Mouse (Mus musculus): ENCODE measurements at regions not wholly inside any gene's neighbourhood (a gene's known extent, or its start where the extent isn't known, plus 50 kb on each side); places are given as distances from the start of the nearest gene placed in this dataset.
A peak's percentile ranks its signal among the peaks of the same experiment; 100 is the strongest.
"Not testable (repeated sequence)": the region's sequence is repeated elsewhere in the genome, so short reads cannot be mapped to it uniquely, and the experiment has no call there.

DNA sequence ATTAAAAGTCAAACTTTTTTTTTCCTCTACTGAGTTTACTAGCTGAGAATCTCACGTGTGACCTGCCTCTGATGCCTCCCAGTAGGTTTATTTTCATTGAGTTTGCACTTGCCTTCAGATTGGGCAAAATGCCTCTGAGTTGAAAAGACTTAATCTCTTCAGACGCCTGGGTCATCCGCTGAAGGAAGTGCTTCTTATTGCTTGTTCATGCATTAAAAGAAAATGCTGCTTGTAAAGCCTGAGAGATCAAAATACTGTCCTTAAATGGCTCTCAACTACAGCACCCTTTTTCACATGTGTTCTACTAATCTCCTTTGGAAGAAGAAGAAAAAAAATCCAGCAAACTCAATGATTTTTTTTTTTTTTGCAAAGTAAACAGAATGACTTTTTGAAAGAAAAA is 351.5 kb downstream of the Kcnh5 start:
- no peak for ATAC-seq
- Histone ChIP-seq H3K9me3 (no peaks in the 10 kb centered on the region), H3K4me2 (replicated peaks) (no peak overlapping the region), H3K4me3 (replicated peaks) (no peak overlapping the region), H3K4me1 (replicated peaks) (no peaks in the 10 kb centered on the region), H3K36me3 (no peaks in the 10 kb centered on the region), H3K27ac (no peak overlapping the region), H3K27me3 (no peaks in the 10 kb centered on the region), H3K9ac (replicated peaks) (no peak overlapping the region)
- WGBS = 18% methylated on average over 3 of the region's 3 CpGs

DNA sequence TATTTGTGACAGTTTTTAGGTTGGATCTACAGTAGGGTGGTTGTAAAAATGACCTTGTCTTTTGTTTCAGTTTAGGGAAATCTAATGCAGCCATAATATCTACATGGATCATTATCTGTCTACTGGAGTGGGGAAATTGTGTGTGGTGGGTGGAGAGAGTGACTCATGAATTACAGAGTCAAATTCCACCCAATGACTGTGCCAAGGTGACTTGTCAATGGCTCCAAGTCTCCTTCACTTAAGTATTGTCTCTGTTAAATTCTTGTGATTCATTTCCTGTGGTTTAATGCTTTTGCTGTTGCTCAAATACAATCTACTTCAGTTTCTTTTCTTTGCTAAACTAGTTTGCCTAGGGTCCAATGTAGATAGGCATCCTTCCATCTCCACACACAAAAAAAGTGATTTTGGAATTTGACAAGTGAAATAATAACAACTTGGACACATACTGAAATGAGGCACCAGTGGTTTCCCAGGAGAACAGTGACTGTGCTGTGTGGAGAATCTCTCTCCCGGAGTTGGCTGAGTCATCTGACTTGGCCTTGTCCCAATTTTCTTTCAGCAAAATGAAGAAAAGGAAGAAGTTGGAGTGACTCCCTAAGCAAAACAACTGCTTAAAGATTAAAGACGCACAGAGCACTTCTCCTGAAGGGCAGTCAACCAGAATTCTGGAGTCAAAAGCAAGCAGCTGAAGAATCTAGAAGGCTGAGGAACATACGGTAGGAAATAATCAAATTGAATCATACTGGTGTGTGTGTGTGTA is 352.2 kb downstream of the Kcnh5 start:
- Histone ChIP-seq H3K27me3 (no peaks in the 10 kb centered on the region), H3K36me3 (no peaks in the 10 kb centered on the region), H3K4me3 (replicated peaks) (no peak overlapping the region), H3K4me2 (replicated peaks) (no peak overlapping the region), H3K9me3 (no peaks in the 10 kb centered on the region), H3K27ac (no peak overlapping the region), H3K9ac (replicated peaks) (no peak overlapping the region), H3K4me1 (replicated peaks) (no peaks in the 10 kb centered on the region)
- ATAC-seq = no peak
- 57% methylated on average over 3 of the region's 3 CpGs for WGBS

DNA sequence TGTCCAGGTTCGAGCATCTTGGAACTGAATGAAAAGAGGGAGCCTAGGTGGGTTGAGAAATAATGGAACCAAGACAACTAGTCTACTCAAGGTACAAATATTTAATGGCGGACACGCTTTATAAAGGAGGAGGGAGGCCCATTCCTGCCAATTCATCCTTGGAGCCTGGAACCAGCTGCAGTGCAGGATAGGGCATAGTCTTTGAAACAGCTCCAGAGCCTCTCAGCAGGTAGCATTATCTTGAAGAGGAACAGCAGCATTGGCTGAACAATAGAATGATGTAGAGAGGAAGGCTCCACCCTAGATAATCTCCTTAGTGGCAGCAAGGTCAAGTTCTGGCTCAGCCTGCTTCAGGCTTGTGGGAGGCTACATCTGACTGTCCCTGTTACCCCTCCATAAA is 361.0 kb downstream of the Kcnh5 start:
- H3K4me3 ChIP-seq (replicated peaks); H3K4me2 ChIP-seq (replicated peaks); H3K9ac ChIP-seq (replicated peaks); H3K9me3 ChIP-seq; H3K27ac ChIP-seq; ATAC-seq; H3K4me1 ChIP-seq (replicated peaks); H3K27me3 ChIP-seq; H3K36me3 ChIP-seq: not testable (repeated sequence)
- WGBS = 81% methylated on average over 3 of the region's 3 CpGs

DNA sequence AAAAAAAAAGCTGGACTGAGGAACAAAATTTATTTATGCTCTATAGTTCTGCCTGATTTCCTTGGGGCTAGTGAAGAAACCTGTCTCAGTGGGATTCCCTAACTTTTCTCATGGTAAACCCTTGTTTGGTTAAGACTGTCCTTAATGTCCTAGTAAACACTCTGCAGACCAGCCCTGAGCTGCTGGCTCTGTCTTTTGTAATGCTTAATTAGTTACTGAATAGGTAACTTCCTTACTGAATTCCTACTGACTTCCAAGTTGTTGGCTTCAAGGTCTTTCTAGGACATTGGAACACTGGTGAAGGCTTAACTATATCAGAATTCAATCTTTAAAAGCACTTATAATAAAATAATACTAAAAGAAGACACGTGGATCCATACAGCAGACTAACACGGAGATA is 368.6 kb downstream of the Kcnh5 start:
- 89% methylated on average over 2 of the region's 2 CpGs for WGBS

DNA sequence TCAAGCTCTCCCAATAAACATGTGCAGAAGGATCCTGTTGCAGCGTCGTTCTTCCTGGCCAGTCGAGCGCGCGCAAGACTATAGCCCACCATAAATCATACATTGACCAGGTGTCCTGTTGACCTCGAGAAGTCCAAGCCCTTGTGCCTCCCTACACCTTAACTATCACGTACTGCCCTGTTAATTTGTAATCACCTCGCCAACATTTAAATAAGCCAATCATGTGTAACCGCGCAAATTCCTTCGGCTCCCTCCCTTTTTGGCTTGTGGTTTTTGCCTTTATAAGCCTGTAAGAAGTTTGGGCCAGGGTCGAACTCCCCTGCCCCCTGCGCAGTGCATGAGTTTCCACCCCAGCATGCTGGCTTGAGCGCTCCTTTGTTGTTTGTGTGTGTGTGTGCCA is 369.2 kb downstream of the Kcnh5 start:
- not testable (repeated sequence) for H3K4me2 ChIP-seq (replicated peaks); H3K9ac ChIP-seq (replicated peaks); H3K9me3 ChIP-seq; ATAC-seq; H3K36me3 ChIP-seq; H3K4me3 ChIP-seq (replicated peaks); H3K27ac ChIP-seq; H3K27me3 ChIP-seq; H3K4me1 ChIP-seq (replicated peaks)
- 96% methylated on average over 15 of the region's 15 CpGs for WGBS

More for the DNA sequence above, 368.6 kb downstream of the Kcnh5 start:
- not testable (repeated sequence) for H3K9me3 ChIP-seq; H3K4me3 ChIP-seq (replicated peaks); H3K4me2 ChIP-seq (replicated peaks); H3K36me3 ChIP-seq; H3K27me3 ChIP-seq; H3K9ac ChIP-seq (replicated peaks); ATAC-seq; H3K4me1 ChIP-seq (replicated peaks); H3K27ac ChIP-seq

DNA sequence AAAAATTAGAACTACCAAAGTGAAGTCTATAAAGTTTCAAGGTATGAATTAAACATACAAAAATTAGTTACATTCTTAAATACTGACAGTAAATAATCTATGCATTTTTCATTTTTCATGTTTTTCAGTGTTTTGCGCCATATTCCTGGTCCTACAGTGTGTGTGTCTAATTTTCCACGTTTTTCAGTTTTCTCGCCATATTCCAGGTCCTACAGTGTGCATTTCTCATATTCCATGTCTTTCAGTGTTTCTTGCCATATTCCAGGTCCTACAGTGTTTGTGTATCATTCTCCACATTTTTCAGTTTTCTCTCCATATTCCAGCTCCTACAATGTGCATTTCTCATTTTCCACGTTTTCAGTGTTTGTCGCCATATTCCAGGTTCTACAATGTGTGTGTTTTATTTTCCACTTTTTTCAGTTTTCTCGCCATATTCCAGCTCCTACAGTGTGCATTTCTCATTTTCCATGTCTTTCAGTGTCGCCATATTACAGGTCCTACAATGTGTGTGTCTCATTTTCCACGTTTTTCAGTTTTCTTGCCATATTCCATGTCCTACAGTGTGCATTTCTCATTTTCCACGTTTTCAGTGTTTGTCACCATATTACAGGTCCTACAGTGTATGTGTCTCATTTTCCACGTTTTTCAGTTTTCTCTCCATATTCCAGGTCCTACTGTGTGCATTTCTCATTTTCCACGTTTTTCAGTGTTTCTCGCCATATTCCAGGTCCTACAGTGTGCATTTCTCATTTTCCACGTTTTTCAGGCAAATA is 373.2 kb downstream of the Kcnh5 start:
- H3K36me3 ChIP-seq = no peaks in the 10 kb centered on the region
- no peak overlapping the region for H3K9ac ChIP-seq (replicated peaks)
- H3K27me3 ChIP-seq = no peaks in the 10 kb centered on the region
- H3K4me1 ChIP-seq (replicated peaks) = no peaks in the 10 kb centered on the region
- H3K27ac ChIP-seq = no peak overlapping the region
- 59% methylated on average over 13 of the region's 13 CpGs for WGBS
- H3K9me3 ChIP-seq = peaks cover 5% of the 10 kb centered on the region
- H3K4me2 ChIP-seq (replicated peaks) = no peak overlapping the region
- peak; percentile 69; the same call in 1 of the 2 replicates for ATAC-seq
- H3K4me3 ChIP-seq (replicated peaks) = no peak overlapping the region

DNA sequence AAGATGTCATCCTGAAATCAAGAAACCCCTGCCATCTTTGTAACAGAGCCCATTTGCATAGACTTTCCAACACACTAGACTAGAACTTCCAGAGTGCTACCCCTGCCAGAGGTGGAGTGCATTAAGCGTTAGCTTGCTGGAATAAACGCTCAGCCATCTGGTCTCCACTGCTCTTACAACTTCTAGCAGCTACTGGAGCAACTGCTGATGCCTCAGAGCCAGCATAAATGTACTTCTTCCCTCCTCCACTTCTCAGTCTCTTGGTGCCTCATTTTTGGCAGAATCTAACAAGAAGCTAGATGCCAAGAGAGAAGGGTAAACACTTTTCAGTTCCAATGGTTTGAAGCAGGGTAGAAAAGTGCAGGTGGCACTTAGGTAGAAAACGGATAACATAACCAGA is 385.1 kb downstream of the Kcnh5 start:
- H3K27ac ChIP-seq = no peak overlapping the region
- WGBS = 90% methylated on average over 3 of the region's 3 CpGs
- no peak overlapping the region for H3K4me3 ChIP-seq (replicated peaks)
- no peak overlapping the region for H3K4me2 ChIP-seq (replicated peaks)
- ATAC-seq = no peak
- H3K36me3 ChIP-seq = no peaks in the 10 kb centered on the region
- no peaks in the 10 kb centered on the region for H3K9me3 ChIP-seq
- no peaks in the 10 kb centered on the region for H3K27me3 ChIP-seq
- no peaks in the 10 kb centered on the region for H3K4me1 ChIP-seq (replicated peaks)
- no peak overlapping the region for H3K9ac ChIP-seq (replicated peaks)

DNA sequence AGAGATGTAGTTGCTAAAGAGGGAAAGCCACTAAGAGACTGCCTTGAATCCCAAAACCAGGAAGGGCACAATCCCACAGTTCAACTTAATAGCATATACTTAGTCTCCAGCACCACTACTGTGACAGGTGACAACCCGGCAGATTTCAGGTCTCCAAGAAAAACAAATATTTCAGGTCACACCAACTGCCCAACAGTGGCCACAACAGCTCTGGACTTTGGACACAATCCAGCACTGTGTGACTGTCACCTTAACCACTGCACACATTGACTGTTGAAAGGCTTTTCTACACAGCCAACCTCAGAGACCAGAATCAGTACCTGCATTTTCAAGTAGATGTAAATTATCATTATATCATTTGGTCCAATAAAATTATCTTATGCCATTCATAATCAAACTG is 414.8 kb downstream of the Kcnh5 start:
- H3K9ac ChIP-seq (replicated peaks) = no peak overlapping the region
- 90% methylated on average over 1 of the region's 1 CpGs for WGBS
- H3K27me3 ChIP-seq = no peaks in the 10 kb centered on the region
- no peaks in the 10 kb centered on the region for H3K36me3 ChIP-seq
- H3K27ac ChIP-seq = no peak overlapping the region
- H3K4me2 ChIP-seq (replicated peaks) = no peak overlapping the region
- no peaks in the 10 kb centered on the region for H3K4me1 ChIP-seq (replicated peaks)
- H3K9me3 ChIP-seq = no peaks in the 10 kb centered on the region
- no peak overlapping the region for H3K4me3 ChIP-seq (replicated peaks)
- ATAC-seq = no peak

DNA sequence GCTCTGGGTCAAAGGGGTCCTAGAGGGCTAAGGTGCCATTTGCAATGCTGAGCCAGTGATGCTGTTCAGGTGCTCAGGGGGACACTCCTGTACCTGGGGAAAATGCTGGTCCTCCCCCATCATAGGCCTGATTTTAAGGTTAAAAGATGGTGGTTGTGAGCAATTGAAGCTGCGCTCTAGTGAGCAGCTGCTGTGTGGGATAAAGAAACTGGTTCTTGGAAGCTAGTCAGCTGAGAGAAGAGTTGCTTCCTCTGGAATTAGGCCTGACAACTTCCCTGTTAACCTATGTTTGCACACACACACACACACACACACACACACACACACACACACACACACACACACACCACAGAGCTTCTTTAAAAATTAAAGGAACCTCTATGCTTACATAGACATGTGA is 428.9 kb upstream of the Gm11042 start:
- Histone ChIP-seq H3K27ac (no peak overlapping the region), H3K9me3 (no peaks in the 10 kb centered on the region), H3K9ac (replicated peaks) (no peak overlapping the region), H3K27me3 (no peaks in the 10 kb centered on the region), H3K4me2 (replicated peaks) (no peak overlapping the region), H3K4me3 (replicated peaks) (no peak overlapping the region), H3K36me3 (no peaks in the 10 kb centered on the region), H3K4me1 (replicated peaks) (no peaks in the 10 kb centered on the region)
- 92% methylated on average over 1 of the region's 1 CpGs for WGBS
- no peak for ATAC-seq

DNA sequence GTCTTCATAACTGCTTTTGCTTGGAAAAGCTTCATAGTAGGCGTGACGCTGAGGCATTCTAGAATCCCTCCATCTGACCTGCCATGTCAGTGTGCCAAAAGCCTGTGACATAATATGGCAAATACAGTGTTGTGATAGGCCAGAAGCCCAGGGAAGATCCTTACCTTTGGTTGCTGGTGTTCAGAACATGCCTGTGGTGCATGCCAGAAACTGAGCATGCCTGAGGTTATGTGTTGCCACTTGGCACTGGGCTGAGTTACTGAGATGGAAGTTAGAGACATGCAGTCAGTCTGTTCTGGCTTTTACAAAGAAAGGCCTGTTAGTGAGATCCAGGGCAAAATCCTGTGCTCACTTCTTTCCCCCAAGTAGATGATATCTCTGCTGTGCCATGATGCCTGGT is 412.7 kb upstream of the Gm11042 start:
- H3K9ac ChIP-seq (replicated peaks) = no peak overlapping the region
- H3K4me3 ChIP-seq (replicated peaks) = no peak overlapping the region
- no peak overlapping the region for H3K27ac ChIP-seq
- H3K4me1 ChIP-seq (replicated peaks) = no peaks in the 10 kb centered on the region
- WGBS = 97% methylated on average over 2 of the region's 2 CpGs
- H3K36me3 ChIP-seq = no peaks in the 10 kb centered on the region
- no peaks in the 10 kb centered on the region for H3K9me3 ChIP-seq
- no peak for ATAC-seq
- no peak overlapping the region for H3K4me2 ChIP-seq (replicated peaks)
- no peaks in the 10 kb centered on the region for H3K27me3 ChIP-seq

DNA sequence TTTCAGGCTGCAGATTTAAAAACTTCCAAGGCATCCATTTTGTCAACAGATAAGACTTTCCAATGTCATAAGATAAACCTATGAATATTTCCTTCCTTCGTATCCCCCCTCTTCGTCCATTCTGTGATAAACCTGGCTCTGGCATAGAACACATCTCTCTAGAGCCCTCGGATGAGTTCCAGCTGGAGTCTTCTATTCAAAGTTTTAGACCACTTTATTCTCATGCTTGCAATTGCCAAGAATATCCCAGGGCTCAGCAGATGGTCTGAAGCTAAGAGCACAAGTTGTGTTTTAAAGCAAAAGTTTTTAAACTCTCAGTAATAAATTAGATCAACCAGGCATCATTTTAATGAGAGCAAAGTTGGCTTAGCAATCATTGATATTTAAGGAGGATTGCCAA is 363.0 kb upstream of the Gm11042 start:
- no peaks in the 10 kb centered on the region for H3K27me3 ChIP-seq
- ATAC-seq = no peak
- no peak overlapping the region for H3K9ac ChIP-seq (replicated peaks)
- H3K36me3 ChIP-seq = no peaks in the 10 kb centered on the region
- H3K4me1 ChIP-seq (replicated peaks) = no peaks in the 10 kb centered on the region
- H3K27ac ChIP-seq = no peak overlapping the region
- no peaks in the 10 kb centered on the region for H3K9me3 ChIP-seq
- H3K4me3 ChIP-seq (replicated peaks) = no peak overlapping the region
- 92% methylated on average over 3 of the region's 3 CpGs for WGBS
- no peak overlapping the region for H3K4me2 ChIP-seq (replicated peaks)

DNA sequence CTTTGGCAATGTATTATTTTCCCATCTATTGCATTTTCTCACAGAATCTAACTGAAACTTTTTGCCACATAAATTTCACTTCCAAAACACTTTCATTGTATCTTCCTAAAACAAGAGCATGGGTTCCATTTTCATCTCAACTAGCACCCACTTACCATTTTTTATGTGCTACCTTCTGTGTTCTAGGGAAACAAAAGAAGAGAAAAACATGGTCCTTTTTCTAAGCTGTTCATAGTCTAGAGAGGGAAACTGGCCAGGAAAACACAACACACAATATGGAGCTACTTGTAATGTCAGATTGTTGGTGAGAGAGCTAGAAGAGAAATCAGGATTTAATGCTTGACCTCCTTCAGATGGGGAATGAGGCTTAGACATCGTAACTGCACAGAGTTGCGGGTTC is 361.6 kb upstream of the Gm11042 start:
- H3K4me3 ChIP-seq (replicated peaks) = no peak overlapping the region
- H3K4me2 ChIP-seq (replicated peaks) = no peak overlapping the region
- H3K9me3 ChIP-seq = no peaks in the 10 kb centered on the region
- no peak overlapping the region for H3K27ac ChIP-seq
- no peaks in the 10 kb centered on the region for H3K36me3 ChIP-seq
- ATAC-seq = no peak
- H3K27me3 ChIP-seq = no peaks in the 10 kb centered on the region
- H3K4me1 ChIP-seq (replicated peaks) = no peaks in the 10 kb centered on the region
- WGBS = 81% methylated on average over 2 of the region's 2 CpGs
- H3K9ac ChIP-seq (replicated peaks) = no peak overlapping the region

DNA sequence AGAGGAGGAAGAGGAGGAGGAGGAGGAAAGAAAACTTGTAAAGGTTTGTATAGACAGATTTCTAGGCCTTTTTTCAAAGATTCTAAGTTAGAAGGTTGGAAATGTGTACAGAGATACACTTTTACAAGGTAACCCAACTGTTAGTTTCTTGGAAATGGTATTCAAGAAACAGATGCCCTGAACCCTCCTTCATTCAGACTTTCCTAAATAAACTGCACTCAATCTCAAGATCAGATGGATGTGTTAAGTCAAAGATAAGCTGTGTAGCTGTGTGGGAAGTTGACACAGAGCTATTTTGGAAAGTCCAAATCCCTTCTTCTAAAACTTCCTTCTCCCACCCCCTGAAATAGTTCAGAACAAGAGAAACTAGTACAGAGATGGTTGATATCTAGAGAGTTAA is 342.2 kb upstream of the Gm11042 start:
- Histone ChIP-seq H3K4me3 (replicated peaks) (no peak overlapping the region), H3K9ac (replicated peaks) (no peak overlapping the region), H3K4me1 (replicated peaks) (no peaks in the 10 kb centered on the region), H3K36me3 (no peaks in the 10 kb centered on the region), H3K27ac (no peak overlapping the region), H3K9me3 (no peaks in the 10 kb centered on the region), H3K27me3 (no peaks in the 10 kb centered on the region), H3K4me2 (replicated peaks) (no peak overlapping the region)
- no peak for ATAC-seq
